Mouse (Mus musculus): Measurements from ENCODE around the gene 2010111I01Rik.

- TF ChIP-seq CTCF (conservative IDR thresholded peaks at IDR 0.05 in 1 of 2, IDR thresholded peaks at IDR 0.05 in 1 of 2; ENCODE audit: low read depth in 2 of 2, low read length in 2 of 2), result no peak
- no peak for TF ChIP-seq USF1 (IDR thresholded peaks at IDR 0.05; ENCODE audit: low read depth, low read length)
- TF ChIP-seq ZNF384 (IDR thresholded peaks at IDR 0.05; ENCODE audit: low read depth, low read length), result no peak
- TF ChIP-seq TBP (conservative IDR thresholded peaks at IDR 0.05; ENCODE audit: low read depth, low read length), result no peak
- no peak for TF ChIP-seq MAFK (IDR thresholded peaks at IDR 0.05; ENCODE audit: insufficient replicate concordance, low read length)
- TF ChIP-seq MEF2A (IDR thresholded peaks at IDR 0.05; ENCODE audit: borderline replicate concordance, low read depth, low read length), result no peak
- no peak for TF ChIP-seq POLR2A (IDR thresholded peaks at IDR 0.05; ENCODE audit: low read depth, low read length)
- no peak for TF ChIP-seq HCFC1 (IDR thresholded peaks at IDR 0.05; ENCODE audit: low read depth, low read length)
- TF ChIP-seq SMC3 (IDR thresholded peaks at IDR 0.05; ENCODE audit: low read depth, low read length), result no peak
- no peak for TF ChIP-seq RCOR1 (conservative IDR thresholded peaks at IDR 0.05; ENCODE audit: low read depth, low read length)
- no peak for TF ChIP-seq TCF12 (IDR thresholded peaks at IDR 0.05; ENCODE audit: low read depth, low read length)
Measured at GRCm38 (mm10) chr13:62972403-62972802, 7.7 kb downstream of the 2010111I01Rik start.

All from CH12.LX (cell line).